Mouse (Mus musculus) urinary bladder, postnatal 25 days (tissue): ENCODE data around the gene Gm28539.
"Not testable (repeated sequence)": the region's sequence is repeated elsewhere in the genome, so short reads cannot be mapped to it uniquely, and the experiment has no call there.

ENCODE experiments used
- DNase-seq: peaks from one replicate; pipeline ENCODE4 v3.0.0; 2022; ENCODE audit warnings: low spot score

Gm28539 gene

DNA sequence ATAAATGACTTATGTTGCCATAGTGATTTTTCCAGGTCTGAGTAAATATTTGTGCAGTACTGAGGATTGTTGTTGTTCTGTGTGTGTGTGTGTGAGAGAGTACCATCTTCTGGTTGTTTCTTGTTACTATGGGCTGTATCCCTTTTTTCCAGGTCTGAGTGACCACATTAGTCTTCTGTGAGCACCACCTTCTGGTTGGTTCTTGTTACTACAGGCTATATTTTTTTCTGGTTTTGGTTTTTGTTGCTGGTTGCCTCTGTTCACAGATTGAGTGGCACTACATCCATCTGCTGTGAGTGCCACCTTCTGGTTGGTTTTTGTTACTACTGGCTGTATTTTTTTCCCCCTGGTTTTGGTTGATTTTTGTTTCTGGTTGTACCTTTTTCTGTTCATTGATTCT is 22.2 kb downstream of the Gm28539 start:
- DNase-seq, result no peak

DNA sequence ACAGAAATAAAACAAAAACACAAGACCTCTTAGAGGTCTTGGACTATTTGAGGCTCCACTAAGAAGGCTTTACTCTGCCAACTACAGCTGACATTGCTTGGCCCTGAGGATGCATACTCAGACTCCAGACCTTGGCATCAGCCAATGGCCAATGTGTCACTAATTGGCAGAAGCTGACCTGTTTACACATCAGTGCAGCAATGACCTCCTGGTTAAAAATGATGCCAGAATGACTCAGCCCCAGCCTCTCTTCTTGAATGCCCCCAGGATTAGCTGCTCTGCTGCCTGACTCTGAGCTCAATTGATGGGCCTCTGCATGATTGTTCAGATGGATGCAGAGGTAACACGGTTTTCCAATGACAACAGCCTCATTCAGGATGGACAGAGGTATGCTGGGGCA is 23.8 kb downstream of the Gm28539 start:
- DNase-seq, result no peak

DNA sequence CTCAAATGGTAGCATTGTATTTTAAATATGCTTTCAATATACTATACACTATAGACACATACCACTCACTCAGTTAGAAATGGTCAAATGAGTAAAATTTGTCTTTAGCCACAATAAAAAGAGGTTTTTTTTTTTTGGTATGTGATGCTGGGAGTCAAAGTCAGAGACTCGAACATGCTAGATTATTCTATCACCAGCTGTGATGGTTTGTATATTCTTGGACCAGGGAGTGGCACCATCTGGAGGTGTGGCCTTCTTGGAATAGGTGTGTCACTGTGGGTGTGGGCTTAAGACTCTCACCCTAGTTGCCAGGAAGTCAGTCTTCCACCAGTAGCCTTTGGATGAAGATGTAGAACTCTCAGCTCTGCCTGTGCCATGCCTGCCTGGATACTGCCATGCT is 34.1 kb downstream of the Gm28539 start:
- DNase-seq, result not testable (repeated sequence)

- no peak for DNase-seq
Observed at GRCm38 (mm10) chr16:18876091-18876441, 39.7 kb downstream of the Gm28539 start.

- peak; percentile 94 for DNase-seq
Observed at GRCm38 (mm10) chr16:18876442-18877308, 40.3 kb downstream of the Gm28539 start, which contains the start of the genes Mrpl40 and Hira. Gene Mrpl40 (minus strand): TSS chr16:18876862. Gene Hira (plus strand): TSS chr16:18877037.

DNA sequence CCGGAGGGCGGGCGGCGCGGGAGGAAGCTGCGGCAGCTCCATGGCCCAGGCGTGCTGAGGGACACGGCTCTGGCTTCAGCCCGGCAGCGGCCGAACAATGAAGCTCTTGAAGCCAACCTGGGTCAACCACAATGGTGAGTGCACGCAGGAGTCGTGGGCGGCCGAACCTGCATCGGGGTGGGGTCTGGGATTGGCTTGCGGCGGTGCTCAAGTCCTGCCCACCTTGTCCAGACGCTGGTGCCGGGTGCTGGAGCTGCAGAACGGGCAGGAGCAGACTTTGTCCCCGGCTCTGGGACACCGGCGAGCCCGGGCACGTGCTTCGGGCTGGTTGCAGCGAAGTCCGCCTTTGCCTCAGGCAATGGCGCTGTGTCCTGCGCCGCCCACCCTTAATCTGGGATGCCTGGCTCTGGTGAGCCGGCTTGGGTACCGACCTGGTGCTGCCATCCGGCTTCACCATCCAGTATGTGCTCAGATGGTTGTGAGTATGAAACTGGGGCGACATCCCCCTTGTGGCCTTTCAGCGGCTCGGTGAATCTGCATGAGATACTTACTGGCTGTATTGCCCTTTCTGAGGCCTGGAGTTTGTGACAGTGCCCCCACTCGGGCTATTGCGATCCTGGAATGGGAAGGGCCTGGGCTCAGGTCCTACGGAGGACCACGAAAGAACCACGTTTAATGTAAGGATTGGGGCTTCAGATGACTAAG is 41.2 kb downstream of the Gm28539 start:
- DNase-seq, result peak; percentile 35

- no peak for DNase-seq
Observed at GRCm38 (mm10) chr16:18878091-18878720, 41.8 kb downstream of the Gm28539 start.

GRCm38 (mm10) chr16:18884044-18884443 is 47.7 kb downstream of the Gm28539 start:
- DNase-seq, result no peak

GRCm38 (mm10) chr16:18893840-18894372 is 57.5 kb downstream of the Gm28539 start:
- no peak for DNase-seq

GRCm38 (mm10) chr16:18895249-18895648 is 58.9 kb downstream of the Gm28539 start:
- no peak for DNase-seq

DNA sequence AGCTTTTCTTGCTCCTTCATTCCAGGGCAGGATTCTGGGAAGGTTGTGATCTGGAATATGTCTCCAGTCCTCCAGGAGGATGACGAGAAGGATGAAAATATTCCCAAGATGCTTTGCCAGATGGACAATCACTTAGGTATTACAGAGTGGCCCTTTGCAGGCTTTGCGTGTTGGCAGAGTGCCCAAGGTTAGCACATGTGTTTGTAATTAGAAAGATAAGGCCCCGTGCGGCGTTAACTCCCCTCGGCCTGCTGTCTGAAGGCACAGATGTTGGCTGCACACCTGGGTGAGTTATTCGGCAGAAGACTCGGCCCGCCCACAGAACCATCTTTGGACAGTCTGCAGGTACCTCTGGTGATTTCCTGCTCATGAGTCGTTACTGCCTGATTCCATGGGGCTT is 60.0 kb downstream of the Gm28539 start:
- DNase-seq, result no peak

DNA sequence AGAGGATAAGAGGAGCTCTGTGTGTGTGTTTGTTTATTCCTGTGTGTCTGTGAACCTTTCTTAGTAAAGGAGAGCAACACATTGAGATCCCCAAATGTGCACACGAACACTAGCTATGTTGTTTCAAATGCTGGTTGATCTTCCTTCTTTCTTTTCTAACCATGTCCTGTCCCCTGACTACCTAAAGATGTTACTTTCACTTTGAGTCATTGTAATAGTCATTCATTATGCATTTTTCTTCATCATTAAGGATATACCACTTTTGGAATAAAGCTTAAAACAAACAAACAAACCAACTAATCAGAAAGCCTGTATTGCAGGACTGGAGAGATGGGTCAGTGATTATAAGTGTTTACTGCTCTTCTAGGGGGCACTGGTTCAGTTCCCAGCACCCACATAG is 69.3 kb downstream of the Gm28539 start:
- DNase-seq, result no peak

- DNase-seq, result no peak
Observed at GRCm38 (mm10) chr16:18916064-18916463, 79.7 kb downstream of the Gm28539 start.

DNA sequence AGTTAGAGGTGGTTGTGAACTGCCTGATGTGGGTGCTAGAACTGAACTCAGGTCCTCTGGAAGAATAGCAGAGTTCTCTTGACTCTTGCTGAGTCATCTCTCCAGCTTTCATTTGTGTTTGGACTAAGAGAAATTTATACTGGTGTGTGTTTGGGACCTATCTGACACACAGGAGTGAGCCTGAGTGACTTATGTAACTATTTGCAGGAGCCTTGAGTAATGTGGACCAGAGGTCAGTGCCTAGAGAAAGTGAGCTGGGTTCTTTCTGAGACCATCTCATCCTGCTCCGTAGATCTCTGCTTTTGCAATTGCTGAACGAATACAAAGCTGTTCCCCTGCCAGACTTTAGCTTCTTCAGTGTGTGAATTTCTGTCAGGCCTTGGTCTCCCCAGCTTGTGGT is 85.4 kb downstream of the Gm28539 start:
- DNase-seq, result no peak

- DNase-seq, result no peak
Observed at GRCm38 (mm10) chr16:18927963-18928362, 91.6 kb downstream of the Gm28539 start.

GRCm38 (mm10) chr16:18938321-18939082 is 102.1 kb downstream of the Gm28539 start:
- no peak for DNase-seq

DNA sequence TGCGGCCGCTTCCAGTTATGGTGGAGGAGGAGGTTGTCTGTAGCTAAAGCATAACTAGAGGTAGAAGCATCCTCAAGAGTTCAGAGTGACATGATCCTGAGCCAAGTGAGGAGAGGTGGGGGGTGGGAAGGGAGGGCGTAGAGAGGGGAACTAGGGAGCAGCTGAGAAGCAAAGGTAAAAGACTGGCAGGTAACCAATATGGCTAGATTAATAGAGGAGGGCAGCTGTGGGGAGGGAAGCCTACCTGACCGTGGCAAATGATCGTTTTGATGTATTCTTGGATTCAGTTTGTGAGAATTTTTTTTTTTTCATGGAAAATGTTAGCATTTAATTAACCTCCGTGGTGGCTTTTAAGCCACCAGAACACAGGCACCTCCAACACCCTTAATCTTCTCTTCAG is 107.5 kb downstream of the Gm28539 start:
- DNase-seq, result no peak

DNA sequence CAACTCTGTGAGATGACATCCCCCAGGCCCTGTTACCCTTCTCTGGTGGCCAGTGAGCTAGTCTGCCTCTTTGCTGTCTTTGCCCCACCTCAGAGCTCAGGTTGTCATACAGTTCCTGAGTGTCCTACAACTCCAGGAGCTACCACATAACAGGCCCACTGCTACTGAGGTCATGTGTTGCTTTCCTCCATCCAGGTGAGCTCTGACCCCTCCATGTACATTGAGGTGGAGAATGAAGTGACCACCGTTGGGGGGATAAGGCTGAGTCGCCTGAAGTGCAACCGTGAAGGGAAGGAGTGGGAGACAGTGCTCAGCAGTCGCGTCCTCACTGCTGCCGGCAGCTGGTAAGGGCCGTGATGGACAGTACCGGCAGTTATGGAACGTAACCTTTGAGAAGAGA is 112.6 kb downstream of the Gm28539 start:
- no peak for DNase-seq

- no peak for DNase-seq
Observed at GRCm38 (mm10) chr16:18950351-18950750, 114.0 kb downstream of the Gm28539 start.

DNA sequence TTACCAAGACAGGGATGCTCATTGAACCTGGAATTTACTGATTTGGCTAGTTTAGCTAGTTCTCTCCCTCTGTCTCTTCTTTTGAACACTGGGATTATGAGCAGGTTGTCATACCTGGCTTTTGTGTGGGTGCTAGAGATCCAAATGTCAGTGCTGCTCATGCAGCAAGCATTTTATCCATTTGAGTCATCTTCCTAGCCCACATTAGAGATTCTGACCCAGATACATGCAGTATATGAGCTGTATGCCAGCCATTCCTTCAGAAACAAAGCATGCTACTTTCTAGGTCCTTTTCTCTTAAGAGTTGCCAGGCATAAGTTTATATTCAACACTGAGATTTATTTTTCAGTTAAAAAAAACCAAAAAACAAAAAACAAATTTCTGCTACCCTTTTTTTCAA is 116.4 kb downstream of the Gm28539 start:
- DNase-seq, result no peak

- DNase-seq, result no peak
Observed at GRCm38 (mm10) chr16:18955070-18955469, 118.7 kb downstream of the Gm28539 start.

DNA sequence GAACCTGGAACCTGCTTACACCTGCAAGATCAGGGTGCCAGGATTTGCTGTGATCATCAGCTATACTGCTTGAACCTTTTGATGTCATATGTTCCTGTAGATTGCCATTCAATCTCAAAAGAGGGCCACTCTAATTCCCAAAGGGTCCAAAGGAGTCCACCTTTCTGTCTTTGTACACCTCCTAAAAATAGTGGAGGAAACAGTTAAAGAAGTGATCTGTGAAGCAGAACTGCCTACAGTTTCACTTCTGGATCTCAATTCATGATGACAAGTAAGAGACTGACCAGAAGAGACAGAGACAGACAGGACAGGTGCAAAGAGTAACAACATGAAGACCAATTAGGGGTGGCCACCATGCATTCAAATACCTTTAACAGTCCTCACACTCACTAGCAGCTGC is 127.1 kb downstream of the Gm28539 start:
- DNase-seq, result no peak
